Mouse (Mus musculus) limb, embryonic 12.5 days (tissue): ENCODE data around the gene Ckm. TPM values are rescaled to one million over a fixed set of nuclear protein-coding genes. Genes with fewer than 3 reads are reported as not detected.

Experiments used
- ATAC-seq: fragments of 200-750 bp; cut with Nextera tagmentation; 2 replicates; pipeline ENCODE4 v1.8.0; 2017; ENCODE audit warnings: low read depth, moderate TSS enrichment; ENCODE audit not compliant: insufficient number of reproducible peaks, insufficient read depth, low FRiP score, low TSS enrichment
- H3K27ac ChIP-seq: fragments of 300-500 bp; sonication (generic); 2 replicates; pipeline ENCODE4 v1.5.1; 2016; ENCODE audit warnings: mild to moderate bottlenecking, moderate library complexity
- H3K27me3 ChIP-seq: fragments of 300-500 bp; sonication (generic); 2 replicates; pipeline ENCODE4 v1.6.1; 2016; ENCODE audit warnings: mild to moderate bottlenecking, moderate library complexity
- H3K36me3 ChIP-seq: fragments of 300-500 bp; sonication (generic); 2 replicates; pipeline ENCODE4 v1.6.1; 2016; ENCODE audit warnings: mild to moderate bottlenecking, moderate library complexity
- H3K4me1 ChIP-seq: fragments of 300-500 bp; sonication (generic); replicated peaks from 2 replicates; pipeline ENCODE4 v1.6.1; 2016
- H3K4me2 ChIP-seq: fragments of 300-500 bp; sonication (generic); 2 replicates; pipeline ENCODE4 v1.6.1; 2016; ENCODE audit warnings: mild to moderate bottlenecking, moderate library complexity
- H3K4me3 ChIP-seq: fragments of 300-500 bp; sonication (generic); replicated peaks from 2 replicates; pipeline ENCODE4 v1.5.1; 2016; ENCODE audit warnings: mild to moderate bottlenecking
- H3K9ac ChIP-seq: fragments of 300-500 bp; sonication (generic); replicated peaks from 2 replicates; pipeline ENCODE4 v1.6.1; 2016; ENCODE audit warnings: mild to moderate bottlenecking, moderate library complexity
- H3K9me3 ChIP-seq: fragments of 300-500 bp; sonication (generic); 2 replicates; pipeline ENCODE4 v1.6.1; 2016; ENCODE audit warnings: mild to moderate bottlenecking, moderate library complexity
- WGBS: fragments of 180-500 bp; shearing (Covaris S2); methylation state at CpG from one replicate; pipeline ENCODE4 v1.1.7; 2016; 5-methylcytosine and 5-hydroxymethylcytosine counted together
- polyA plus RNA-seq: library from polyadenylated mRNA; unstranded; fragments of >200 nt; fragmentation: Nextera tagmentation; extraction: Ambion mirVana; gene quantifications from 2 replicates; pipeline ENCODE4 v1.2.1, GENCODE M21; 2016

The Ckm gene
- polyA plus RNA-seq, 1 experiment from 2014 or later = 0.25 TPM

DNA sequence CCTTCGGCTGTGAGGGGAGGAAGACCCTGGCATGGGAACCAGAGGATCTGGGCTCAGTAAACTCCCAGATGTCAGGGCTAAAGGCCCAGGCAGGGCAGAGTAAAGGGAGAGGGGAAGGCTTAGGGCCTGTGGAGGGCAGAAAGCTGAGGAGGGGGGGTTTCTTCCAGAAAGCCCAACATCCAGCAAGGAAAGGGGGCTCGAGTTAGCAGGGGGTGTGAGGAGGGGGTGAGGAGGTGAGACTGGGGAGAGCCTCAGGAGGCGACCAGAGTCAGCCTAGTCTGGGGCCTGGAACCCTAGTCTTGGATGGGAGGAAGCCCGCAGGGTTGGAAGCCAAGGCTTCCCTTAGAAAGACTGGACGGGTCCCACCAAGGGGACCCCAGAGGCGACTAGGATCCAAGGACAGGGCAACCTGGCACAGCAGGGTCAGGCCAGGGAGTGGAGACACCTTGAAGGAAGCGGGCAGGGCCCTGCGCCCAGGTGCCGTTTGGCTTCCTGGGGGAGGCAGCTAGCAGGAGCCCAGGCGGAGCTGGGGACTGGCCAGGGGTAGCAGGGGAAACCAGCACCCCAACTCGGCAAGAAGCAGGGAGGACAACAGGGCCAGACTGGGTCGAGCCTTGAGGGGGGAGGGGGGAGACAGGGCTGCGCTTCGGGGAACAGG is 53.0 kb downstream of the Ckm start:
- 8% methylated on average over 14 of the region's 14 CpGs for WGBS
- peak overlapping the region; percentile 75 for H3K27ac ChIP-seq
- peak overlapping the region; percentile 97 for H3K4me2 ChIP-seq
- ATAC-seq = peak; percentile 1; the same call in 1 of the 2 replicates
- H3K9ac ChIP-seq = peak overlapping the region; percentile 92
- H3K4me1 ChIP-seq = peaks cover 23% of the 10 kb centered on the region
- no peaks in the 10 kb centered on the region for H3K9me3 ChIP-seq
- peaks cover 31% of the 10 kb centered on the region for H3K36me3 ChIP-seq
- H3K27me3 ChIP-seq = no peaks in the 10 kb centered on the region
- H3K4me3 ChIP-seq = peak overlapping the region; percentile 91

- H3K4me1 ChIP-seq = peaks cover 28% of the 10 kb centered on the region
- ATAC-seq = peak; percentile 50
- no peaks in the 10 kb centered on the region for H3K27me3 ChIP-seq
- H3K4me2 ChIP-seq = peak overlapping the region; percentile 97
- H3K27ac ChIP-seq = peak overlapping the region; percentile 75
- H3K9ac ChIP-seq = peak overlapping the region; percentile 92
- under 1% methylated on average over 31 of the region's 31 CpGs for WGBS
- H3K4me3 ChIP-seq = peak overlapping the region; percentile 91
- no peaks in the 10 kb centered on the region for H3K9me3 ChIP-seq
- H3K36me3 ChIP-seq = peaks cover 30% of the 10 kb centered on the region
Observed at GRCm38 (mm10) chr7:19458072-19458486, 53.5 kb downstream of the Ckm start.

DNA sequence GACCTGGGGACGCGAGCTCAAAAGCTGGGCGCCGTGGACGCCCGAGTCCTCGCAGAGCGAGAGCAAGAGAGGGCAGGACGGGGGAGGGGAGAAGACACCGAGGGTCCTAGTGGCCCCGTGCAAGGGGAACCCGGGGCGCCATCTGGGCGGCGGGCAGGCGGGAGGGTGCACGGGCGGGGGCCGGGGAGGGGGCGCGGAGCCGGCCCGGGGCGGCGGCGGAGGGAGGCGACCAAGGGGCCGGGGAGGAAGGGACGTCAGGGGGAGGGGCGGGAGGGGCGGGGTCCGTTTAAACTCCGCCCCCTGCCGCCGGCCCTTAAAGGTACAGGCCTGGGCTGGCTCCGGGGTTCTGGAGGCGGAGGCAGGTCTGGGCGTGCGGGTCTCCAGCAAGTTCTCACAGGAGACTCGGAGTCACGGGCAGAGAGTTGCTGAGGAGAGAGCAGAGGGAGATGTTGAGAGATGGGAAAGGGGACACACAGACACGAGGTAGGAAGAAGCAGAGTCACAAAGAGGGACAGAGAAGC is 54.1 kb downstream of the Ckm start, which contains the start of gene Mark4:
TSS of gene Mark4 (minus strand) at position 231 of the 521 bp plus-strand sequence.
- Histone ChIP-seq H3K9ac (peak within 1 kb of the TSS; percentile 92), H3K36me3 (peaks cover 26% of the 10 kb centered on the region), H3K27ac (peak within 1 kb of the TSS; percentile 75), H3K9me3 (no peaks in the 10 kb centered on the region), H3K4me1 (peaks cover 34% of the 10 kb centered on the region), H3K27me3 (no peaks in the 10 kb centered on the region), H3K4me3 (peak within 1 kb of the TSS; percentile 91), H3K4me2 (peak within 1 kb of the TSS; percentile 97)
- peak; percentile 84 for ATAC-seq
- 2% methylated on average over 28 of the region's 42 CpGs for WGBS

DNA sequence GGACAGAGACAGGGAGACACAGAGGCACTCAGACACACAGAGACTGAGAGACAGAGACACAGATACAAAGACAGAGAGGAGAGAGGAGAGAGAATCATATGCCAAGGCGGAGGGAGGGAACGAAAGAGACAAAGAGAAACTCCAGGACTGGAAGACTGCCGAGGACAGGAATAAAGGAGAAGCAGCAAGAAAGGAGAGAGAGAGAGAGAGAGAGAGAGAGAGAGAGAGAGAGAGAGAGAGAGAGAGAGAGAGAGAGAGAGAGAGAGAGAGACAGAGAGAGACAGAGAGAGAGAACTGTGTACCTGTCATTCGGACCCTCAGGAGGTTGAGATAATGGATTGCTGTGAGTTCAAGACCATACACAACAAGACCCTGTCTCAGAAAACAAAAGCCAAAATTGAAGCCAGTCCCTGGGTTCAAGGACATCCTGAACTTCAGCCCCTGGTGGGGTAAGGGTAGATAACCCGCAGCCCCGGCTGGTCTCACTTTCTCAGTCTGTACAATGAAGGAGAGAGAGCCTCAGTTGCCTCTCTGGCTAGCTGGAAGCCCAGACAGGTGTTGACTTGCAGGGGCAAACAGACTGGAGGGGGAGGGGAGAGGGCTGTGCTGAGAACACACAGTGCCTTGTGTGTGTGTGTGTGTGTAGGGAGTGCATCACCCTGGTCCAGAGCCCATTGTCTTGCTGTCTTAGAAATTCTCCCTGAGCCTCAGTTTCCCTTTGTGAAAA is 54.7 kb downstream of the Ckm start:
- no peak for ATAC-seq
- Histone ChIP-seq H3K4me1 (peaks cover 39% of the 10 kb centered on the region), H3K9ac (peak overlapping the region; percentile 92), H3K36me3 (peaks cover 22% of the 10 kb centered on the region), H3K27me3 (no peaks in the 10 kb centered on the region), H3K4me2 (peak overlapping the region; percentile 97), H3K4me3 (peak overlapping the region; percentile 91), H3K9me3 (no peaks in the 10 kb centered on the region), H3K27ac (peak overlapping the region; percentile 57; the same call in 1 of the 2 replicates)
- WGBS = 21% methylated on average over 6 of the region's 6 CpGs

- WGBS = 71% methylated on average over 1 of the region's 1 CpGs
- Histone ChIP-seq H3K27ac (no peak overlapping the region), H3K27me3 (no peaks in the 10 kb centered on the region), H3K9me3 (no peaks in the 10 kb centered on the region), H3K4me2 (no peak overlapping the region), H3K9ac (no peak overlapping the region), H3K4me3 (no peak overlapping the region), H3K4me1 (peaks cover 50% of the 10 kb centered on the region), H3K36me3 (peaks cover 12% of the 10 kb centered on the region)
- no peak for ATAC-seq
Observed at GRCm38 (mm10) chr7:19460500-19460899, 55.9 kb downstream of the Ckm start.

DNA sequence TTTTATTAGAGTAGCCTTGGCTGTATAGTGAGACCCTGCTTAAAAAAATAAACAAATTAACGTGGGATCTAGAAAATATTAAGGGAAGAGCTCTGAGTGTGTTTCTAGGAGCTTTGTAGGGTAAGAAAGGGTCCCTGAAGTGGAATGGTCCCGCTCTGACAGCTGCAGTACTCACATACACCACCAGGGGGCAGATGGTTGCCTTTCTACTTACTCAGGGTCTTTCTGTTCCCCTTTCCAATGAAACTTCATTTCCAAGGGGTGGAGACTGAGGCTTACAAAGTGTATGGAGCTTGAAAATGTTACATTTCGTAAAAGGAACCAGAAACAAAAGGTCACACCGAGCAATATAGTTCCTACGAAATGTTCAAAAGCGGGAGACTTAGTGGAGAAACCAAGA is 56.9 kb downstream of the Ckm start:
- WGBS = 16% methylated on average over 6 of the region's 6 CpGs
- Histone ChIP-seq H3K4me2 (peak overlapping the region; percentile 26; the same call in 1 of the 2 replicates), H3K27me3 (0 out of 2 replicates have a peak, but pooled peaks cover 3% of the 10 kb centered on the region)

GRCm38 (mm10) chr7:19462443-19462842 is 57.9 kb downstream of the Ckm start:
- Histone ChIP-seq H3K27ac (no peak overlapping the region), H3K4me1 (peaks cover 39% of the 10 kb centered on the region), H3K9me3 (no peaks in the 10 kb centered on the region), H3K27me3 (peaks cover 11% of the 10 kb centered on the region; the same call in 1 of the 2 replicates), H3K4me3 (no peak overlapping the region), H3K36me3 (no peaks in the 10 kb centered on the region), H3K9ac (no peak overlapping the region), H3K4me2 (no peak overlapping the region)
- ATAC-seq = no peak
- 62% methylated on average over 4 of the region's 4 CpGs for WGBS

More for the DNA sequence above, 56.9 kb downstream of the Ckm start:
- no peak for ATAC-seq
- H3K4me3 ChIP-seq = no peak overlapping the region
- peaks cover 49% of the 10 kb centered on the region for H3K4me1 ChIP-seq
- H3K36me3 ChIP-seq = peaks cover 2% of the 10 kb centered on the region; the same call in 1 of the 2 replicates
- H3K9ac ChIP-seq = no peak overlapping the region
- H3K27ac ChIP-seq = no peak overlapping the region
- no peaks in the 10 kb centered on the region for H3K9me3 ChIP-seq

- H3K27me3 ChIP-seq = peaks cover 16% of the 10 kb centered on the region; the same call in 1 of the 2 replicates
- no peak within 1 kb of the TSS; the same call in 1 of the 2 replicates for H3K4me3 ChIP-seq
- no peaks in the 10 kb centered on the region for H3K9me3 ChIP-seq
- H3K9ac ChIP-seq = peak within 1 kb of the TSS; percentile 42; the same call in 1 of the 2 replicates
- peaks cover 35% of the 10 kb centered on the region for H3K4me1 ChIP-seq
- H3K36me3 ChIP-seq = no peaks in the 10 kb centered on the region
- 15% methylated on average over 6 of the region's 6 CpGs for WGBS
- ATAC-seq = no peak
- no peak within 1 kb of the TSS for H3K4me2 ChIP-seq
- peak within 1 kb of the TSS; percentile 89; the same call in 1 of the 2 replicates for H3K27ac ChIP-seq
Observed at GRCm38 (mm10) chr7:19462884-19463381, 58.4 kb downstream of the Ckm start, which contains the start of gene Exoc3l2. Gene Exoc3l2 (plus strand): TSS chr7:19463331.

- Histone ChIP-seq H3K9ac (peak overlapping the region; percentile 42), H3K36me3 (no peaks in the 10 kb centered on the region), H3K4me3 (peak overlapping the region; percentile 23; the same call in 1 of the 2 replicates), H3K4me2 (peak overlapping the region; percentile 53), H3K9me3 (no peaks in the 10 kb centered on the region), H3K27me3 (peaks cover 31% of the 10 kb centered on the region), H3K27ac (peak overlapping the region; percentile 89), H3K4me1 (peaks cover 38% of the 10 kb centered on the region)
- 6% methylated on average over 22 of the region's 22 CpGs for WGBS
- peak; percentile 67 for ATAC-seq
Observed at GRCm38 (mm10) chr7:19464367-19465307, 60.1 kb downstream of the Ckm start.

GRCm38 (mm10) chr7:19466602-19467145 is 62.1 kb downstream of the Ckm start:
- Histone ChIP-seq H3K4me2 (no peak overlapping the region), H3K9me3 (no peaks in the 10 kb centered on the region), H3K27ac (no peak overlapping the region), H3K36me3 (no peaks in the 10 kb centered on the region), H3K9ac (no peak overlapping the region), H3K4me1 (peaks cover 37% of the 10 kb centered on the region), H3K27me3 (peaks cover 48% of the 10 kb centered on the region), H3K4me3 (no peak overlapping the region)
- no peak for ATAC-seq
- 67% methylated on average over 5 of the region's 5 CpGs for WGBS
